Mouse (Mus musculus) gastrocnemius, postnatal 4 days (tissue): ENCODE results near the gene Spem2. TPM values are rescaled to one million over a fixed set of nuclear protein-coding genes. Genes with fewer than 3 reads are reported as not detected.

Experiments
- DNase-seq, 2 experiments: peaks; one replicate each; pipeline ENCODE4 v3.0.0; 2021 to 2022; ENCODE audit warnings: low spot score in 2 of 2, mixed read lengths in 2 of 2
- total RNA-seq, 2 experiments: library from RNA; stranded (reverse); gene quantifications; 2 replicates each; pipeline ENCODE4 v1.2.3; 2021

Gene Spem2
- total RNA-seq, 2 experiments from 2014 or later: not detected

DNA sequence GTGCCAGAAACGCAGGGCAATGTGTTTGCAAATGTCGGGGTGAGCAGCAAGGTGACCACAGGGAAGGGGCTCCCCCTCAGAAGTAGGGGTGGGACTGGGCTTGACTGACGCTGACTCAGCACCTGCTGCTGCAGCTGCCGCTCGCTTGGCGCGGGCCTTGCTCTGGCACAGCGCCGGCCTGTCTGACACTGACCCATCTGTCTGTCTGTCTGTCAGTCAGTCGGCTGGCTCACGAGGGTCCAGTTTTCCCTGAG lies 18.2 kb downstream of the Spem2 start:
- peak in 1 of 2 experiments; percentile 60 for DNase-seq

DNA sequence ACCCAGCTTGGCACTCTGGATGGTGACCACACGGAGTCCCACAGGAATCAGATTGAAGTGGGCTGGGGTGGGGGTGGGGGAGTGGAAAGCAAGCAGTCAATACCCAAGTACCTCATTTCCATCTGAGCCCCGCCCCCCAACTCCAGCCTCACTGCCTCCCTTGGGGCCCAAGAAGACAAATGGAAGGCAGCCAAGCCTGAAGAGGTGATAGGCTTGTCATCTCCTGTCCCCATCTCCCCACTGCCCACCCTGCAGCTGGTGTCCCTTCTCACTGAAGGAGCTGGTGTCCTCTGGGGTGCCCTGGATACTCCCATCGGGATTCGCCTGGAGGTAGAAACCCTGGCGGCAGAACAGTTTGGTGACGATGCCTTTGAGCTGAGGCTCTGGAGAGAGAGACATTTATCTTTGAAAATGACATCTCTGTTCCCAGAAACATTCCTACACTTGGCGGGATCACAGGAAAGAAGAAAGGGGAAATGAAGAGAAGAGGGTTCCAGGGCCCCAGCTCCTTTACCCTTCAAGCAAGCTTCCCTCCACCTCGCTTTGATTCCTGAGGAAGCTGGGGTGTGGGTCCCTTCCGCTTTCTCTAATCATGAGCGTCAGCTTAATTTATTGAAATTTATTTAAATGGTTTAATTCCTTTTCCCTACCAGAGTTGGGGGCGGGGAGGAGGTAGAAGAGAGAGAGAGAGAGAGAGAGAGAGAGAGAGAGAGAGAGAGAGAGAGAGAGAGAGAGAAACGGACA lies 18.7 kb downstream of the Spem2 start:
- DNase-seq: no peak

DNA sequence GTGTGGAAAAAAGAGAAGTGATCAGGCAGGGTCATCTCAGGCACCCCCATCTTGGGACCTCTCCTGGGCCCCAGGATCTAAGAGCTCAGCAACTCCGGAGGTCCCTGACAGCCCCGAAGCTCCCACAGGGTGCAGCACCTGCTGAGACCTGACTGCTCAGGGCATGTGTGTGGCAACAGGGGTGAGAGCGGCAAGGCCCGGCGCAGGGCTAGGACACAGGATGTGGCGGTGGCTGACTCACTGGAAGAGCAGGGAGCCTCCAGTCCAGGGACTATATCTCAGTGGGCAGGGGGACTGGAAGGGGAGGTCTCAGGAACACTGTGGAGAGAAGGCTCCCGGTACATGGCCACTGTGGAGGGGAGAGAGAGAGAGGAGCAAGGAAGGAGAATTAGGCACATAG lies 20.3 kb downstream of the Spem2 start:
- no peak for DNase-seq

DNA sequence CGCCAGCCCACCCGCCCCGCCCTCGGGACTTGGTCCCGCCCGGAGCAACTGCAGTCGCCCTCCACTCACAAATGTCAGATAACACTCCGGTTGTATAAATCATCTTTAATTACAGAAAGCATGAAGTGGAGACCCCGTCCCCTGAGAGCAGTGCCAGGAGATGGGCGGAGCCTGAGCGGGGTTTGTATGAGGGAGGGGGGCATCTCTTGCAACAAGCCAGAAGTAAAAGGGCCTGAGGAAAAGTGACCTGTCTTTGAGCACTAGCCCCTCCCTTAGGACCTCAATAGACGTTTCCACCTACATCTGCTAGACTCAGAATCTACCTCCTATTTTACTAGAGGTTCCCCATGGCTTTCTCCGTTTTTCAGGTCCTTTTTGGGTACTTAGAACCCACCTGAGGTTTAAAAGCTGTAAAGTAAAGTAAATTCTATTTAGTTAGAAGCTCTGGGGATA lies 22.3 kb downstream of the Spem2 start:
- DNase-seq: no peak

DNA sequence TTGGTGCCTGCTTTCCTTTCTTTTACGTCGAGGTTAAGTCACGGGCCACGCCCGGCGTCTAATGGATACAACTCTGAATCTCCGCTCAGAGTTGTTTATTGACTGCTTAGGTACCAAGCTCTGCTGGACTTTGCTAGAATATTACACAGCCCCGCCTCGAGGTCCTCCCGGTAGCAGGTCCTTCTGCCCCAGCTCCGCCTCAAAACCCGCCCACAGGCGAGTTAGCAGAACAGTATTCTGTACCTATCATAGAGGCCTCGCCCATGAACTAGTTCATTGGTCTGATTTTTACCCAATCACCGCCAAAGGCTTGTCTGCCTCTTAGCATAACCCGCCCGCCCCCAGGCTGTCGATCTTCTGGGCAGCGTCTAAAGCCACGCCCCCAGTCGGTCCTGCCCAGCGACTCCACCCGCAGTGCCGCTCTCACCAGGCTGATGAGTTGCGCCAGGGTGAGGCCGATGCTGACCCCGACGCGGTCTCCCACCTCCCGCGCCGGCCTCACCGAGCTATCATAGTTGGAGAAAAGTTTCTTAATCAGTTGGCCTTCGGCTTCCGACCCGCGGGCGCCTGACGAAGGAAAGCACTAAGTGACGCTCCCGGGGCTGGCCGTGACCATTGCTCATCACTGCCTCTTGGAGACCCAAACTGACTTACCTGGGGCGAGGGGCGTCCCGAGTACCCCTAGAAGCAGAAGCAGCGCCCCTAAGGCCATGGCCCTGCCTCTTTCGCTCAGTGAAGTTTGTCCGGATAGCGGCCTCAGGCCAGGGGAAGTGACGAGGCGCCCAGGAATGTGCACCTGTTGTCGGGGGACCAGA lies 22.9 kb downstream of the Spem2 start, which contains the start of gene Chrnb1:
Chrnb1 (minus strand) TSS at position 776 of the 815 bp plus-strand sequence.
- DNase-seq: peak; percentile 79 to 92

DNA sequence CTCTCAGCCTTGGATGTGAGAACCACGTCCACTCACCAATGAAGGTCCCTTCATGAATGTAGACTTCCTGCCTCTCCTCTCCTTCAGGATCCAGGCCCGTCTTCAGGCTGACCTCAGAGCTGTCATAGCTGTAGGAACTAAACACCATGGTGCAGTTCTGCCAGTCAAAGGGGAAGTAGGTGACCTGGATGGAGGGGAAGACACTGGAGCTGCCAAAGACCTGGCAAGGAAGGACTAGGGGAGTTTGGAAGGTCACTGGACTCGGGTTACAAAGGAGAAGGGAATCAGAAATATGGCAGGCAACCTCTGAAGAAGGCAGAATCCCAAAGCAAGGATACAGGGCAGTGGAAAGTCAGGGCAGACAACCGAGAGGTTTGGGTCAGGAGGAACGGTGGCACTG lies 24.8 kb downstream of the Spem2 start:
- no peak for DNase-seq

DNA sequence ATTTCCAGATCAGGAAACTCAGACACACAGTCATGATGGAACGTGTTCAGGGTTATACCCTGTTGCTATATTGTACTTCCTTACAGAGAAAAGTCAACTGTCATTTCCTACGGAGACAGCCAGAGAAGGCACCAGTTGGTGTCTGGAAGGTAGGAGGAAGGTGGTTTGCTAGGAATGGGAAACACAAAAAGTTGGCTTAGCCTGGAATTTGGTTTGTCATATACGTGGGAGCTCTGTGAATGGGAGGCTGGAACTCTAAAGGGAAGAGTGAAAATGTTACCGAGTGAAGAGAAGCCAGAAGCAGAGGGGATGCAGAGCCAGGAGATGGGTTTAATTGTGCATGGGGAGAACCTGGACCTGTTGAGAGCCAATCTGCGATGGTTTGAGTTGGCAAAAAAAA lies 26.8 kb downstream of the Spem2 start:
- DNase-seq: no peak

DNA sequence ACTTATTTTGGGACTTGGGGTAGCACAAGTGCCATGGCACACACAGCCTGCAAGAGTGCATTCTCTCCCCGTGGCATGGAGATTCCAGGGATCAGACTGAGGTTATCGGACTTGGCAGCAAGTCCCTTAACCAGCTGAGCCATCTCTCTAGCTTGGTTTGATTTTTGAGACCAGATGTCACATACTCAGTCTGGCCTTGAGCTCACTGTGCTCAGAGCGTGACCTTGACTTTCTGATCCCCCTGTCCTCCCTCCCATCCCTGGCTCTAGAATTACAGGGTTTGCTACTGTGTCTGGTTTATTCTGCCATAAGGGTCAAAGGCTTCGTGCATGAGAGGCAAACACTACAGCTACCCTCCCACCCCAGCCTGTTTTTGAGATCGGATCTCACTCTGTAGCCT lies 28.8 kb downstream of the Spem2 start:
- DNase-seq: no peak

DNA sequence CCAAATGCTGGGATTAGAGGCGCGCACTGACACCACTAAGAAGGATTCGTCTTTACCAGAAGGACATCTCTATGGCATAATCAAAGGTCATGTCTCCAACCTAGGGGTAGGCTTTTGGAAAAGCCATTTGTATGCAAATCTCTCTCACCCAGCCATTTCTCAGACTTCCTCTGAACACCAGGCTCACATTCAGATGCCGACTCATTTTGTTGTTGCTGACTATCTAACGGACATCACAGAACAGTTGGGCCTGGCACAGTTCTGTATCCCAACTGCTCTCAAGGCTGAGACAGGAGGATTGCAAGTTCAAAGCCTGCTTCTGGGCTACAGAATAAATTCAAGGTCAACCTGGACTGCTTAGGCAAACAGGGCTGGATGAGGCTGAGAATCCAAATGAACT lies 31.0 kb downstream of the Spem2 start:
- DNase-seq: no peak

DNA sequence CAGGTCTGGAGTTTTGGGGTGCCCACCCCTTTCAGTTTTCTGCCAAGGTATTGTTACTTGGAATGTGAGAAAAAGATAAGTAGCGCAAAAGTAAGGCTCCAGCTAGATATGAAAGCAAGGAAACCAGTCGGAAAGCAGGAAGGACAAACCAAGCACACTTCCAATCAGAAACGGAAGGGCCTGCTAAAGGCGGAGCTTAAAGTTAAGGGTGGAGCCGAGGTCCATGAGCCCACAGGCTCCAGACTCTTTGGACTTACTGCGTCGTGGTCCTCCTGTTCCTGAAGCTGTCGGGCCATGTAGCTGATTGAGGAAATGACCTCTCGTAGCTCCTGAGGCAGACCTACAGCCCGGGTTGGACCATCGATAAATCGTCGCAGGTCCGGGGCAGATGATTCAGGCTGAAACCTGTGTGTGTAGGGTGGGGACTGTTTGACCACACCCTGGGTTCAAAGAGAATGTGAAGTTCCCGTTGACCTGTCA lies 33.4 kb downstream of the Spem2 start:
- no peak for DNase-seq

DNA sequence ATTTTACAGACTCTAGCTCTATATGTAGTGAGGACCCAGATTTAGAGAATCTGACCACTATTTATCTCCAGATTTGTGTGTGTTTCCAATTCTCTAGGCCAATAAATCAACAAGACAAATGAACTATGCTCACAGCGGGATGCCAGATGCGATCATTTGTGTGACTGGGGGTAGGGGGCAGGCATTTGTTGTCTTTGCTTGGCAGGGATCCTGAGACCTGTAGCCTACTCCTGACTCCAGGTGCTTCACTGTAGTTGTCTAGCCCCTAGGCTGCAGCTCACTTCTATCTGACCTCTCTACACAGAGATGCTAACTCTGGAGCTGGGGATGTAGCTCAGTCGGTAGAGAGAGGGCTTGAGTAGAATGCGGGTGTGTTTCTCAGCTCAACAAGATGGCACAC lies 36.4 kb downstream of the Spem2 start:
- DNase-seq: no peak

DNA sequence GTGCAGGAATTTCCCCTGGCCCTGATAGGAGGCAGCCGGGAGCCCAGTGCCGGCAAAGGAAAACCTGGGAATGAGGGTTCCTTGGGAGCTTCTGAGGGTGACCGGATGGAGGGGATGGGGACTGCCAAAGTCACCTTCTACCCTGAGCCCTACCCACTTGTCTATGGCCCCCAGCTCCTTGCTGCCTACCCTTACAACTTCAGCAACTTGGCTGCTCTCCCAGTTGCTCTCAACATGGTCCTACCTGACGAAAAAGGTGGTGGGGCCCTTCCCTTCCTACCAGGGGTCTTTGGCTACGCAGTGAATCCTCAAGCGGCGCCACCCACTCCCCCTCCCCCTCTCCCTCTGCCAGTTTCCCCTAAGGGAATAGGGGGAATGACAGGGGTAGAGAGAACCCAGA lies 39.3 kb downstream of the Spem2 start:
- DNase-seq: no peak

DNA sequence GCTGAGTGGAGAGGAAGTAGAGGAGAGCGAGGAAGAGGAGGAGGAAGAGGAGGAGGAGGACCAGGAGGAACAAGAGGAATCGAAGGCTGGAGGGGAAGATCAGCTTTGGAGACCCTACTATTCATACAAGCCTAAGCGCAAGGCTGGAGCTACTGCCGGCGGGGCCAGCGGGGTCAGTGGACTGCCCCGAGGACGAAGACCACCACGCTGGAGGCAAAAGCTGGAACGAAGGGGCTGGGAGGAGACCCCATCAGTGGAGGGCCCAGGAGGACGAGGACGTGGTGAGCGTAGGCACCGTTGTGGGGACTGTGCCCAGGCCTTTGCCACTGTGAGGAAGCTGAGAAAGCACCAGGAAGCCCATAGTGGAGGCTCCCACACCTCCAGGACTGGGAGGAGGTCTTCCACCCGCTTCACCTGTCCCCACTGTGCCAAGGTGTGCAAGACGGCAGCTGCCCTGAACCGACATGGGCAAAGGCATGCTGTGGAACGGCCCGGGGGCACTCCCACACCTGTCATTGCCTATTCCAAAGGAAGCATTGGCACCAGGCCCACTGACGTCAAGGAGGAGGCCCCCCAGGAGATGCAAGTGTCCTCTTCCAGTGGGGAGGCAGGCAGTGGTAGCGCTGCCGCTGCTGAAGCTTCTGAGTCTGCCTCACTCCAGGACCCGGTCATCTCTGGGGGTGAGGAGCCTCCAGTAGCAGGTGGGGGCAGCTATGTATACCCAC lies 39.8 kb downstream of the Spem2 start:
- DNase-seq: no peak

DNA sequence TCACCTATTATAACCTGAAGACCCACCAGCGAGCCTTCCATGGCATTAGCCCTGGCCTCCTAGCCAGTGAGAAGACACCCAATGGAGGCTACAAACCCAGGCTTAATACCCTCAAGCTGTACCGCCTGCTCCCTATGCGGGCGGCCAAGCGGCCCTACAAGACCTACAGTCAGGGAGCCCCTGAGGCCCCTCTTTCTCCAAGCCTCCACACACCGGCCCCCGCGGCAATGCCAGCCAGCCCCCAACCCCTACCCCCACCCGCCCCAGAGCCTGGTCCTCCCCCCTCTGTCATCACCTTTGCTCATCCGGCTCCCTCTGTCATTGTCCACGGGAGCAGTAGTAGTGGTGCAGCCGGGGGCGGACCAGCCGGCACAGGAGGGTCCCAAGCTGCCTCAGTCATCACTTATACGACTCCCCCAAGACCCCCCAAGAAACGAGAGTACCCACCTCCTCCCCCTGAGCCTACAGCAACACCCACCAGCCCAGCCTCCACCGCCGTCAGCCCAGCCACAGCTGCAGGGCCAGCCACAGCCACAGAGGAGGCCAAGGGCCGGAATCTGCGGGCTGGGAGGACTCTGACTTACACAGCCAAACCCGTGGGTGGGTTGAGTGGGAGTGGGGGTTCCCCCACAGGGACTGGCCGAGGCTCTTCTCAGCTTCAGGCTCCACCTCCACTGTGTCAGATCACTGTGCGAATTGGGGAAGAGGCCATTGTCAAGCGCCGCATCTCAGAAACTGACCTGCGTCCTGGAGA lies 40.6 kb downstream of the Spem2 start:
- no peak for DNase-seq

DNA sequence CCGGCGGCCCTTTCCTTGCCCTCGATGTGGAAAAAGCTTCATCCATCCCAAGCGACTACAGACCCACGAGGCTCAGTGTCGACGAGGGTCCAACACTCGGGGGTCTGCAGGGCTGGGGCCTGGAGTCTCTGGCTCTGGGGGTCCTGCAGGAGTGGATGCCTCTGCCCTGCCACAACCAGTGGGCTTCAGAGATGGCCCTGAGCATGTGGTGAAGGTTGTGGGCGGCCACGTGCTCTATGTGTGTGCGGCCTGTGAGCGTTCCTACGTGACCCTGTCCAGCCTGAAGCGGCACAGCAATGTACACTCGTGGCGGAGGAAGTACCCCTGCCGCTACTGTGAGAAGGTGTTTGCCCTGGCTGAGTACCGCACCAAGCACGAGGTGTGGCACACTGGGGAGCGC lies 41.8 kb downstream of the Spem2 start:
- DNase-seq: no peak

DNA sequence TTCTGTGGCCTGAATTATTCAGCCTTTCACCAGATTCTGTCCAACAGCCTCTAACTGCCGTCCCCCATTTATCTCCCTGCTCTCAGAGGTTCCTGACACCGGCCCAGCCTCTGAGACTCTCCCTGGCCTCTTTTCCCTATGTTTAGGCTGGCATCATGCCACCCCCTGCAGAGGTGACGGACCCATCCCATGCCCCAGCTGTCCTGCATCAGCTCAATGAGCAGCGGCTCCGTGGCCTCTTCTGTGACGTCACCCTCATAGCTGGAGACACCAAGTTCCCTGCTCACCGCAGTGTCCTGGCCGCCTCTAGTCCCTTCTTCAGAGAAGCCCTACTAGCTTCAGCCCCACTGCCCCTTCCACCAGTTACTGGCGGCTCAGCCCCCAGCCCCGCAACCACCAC lies 42.5 kb downstream of the Spem2 start:
- DNase-seq: no peak

DNA sequence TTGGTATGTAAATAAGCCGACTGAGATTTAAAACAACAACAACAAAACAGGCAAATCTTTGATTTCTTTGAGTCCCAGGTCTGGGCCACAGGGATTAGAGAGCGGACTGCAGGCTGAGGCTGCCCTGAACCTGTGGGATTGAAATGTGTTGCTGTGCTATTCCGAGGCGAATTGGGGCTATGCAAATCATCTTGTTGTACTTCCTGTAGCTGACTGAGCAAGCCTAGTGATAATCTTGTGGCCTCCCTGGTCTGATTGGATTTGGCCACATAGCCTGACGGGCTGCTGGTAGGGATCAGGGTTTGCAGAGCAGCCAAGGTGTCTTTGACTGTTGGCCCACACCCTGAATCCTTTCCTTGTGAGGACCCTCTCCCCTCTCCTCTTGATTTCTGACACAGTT lies 43.3 kb downstream of the Spem2 start:
- no peak for DNase-seq

DNA sequence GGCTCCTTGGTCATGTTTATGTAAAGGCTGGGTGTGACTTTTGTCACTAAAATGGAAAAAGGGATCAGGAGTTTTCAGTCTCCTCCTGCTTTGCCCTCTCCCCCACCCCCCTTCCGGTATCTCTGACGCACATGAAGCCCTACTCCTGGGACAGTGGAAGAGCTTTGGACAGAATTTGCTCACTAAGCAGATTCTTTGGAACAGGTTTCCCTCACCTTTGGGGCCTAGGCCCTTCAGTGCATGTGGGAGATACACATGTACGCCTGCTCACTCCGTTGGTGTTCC lies 50.7 kb downstream of the Spem2 start:
- no peak for DNase-seq

DNA sequence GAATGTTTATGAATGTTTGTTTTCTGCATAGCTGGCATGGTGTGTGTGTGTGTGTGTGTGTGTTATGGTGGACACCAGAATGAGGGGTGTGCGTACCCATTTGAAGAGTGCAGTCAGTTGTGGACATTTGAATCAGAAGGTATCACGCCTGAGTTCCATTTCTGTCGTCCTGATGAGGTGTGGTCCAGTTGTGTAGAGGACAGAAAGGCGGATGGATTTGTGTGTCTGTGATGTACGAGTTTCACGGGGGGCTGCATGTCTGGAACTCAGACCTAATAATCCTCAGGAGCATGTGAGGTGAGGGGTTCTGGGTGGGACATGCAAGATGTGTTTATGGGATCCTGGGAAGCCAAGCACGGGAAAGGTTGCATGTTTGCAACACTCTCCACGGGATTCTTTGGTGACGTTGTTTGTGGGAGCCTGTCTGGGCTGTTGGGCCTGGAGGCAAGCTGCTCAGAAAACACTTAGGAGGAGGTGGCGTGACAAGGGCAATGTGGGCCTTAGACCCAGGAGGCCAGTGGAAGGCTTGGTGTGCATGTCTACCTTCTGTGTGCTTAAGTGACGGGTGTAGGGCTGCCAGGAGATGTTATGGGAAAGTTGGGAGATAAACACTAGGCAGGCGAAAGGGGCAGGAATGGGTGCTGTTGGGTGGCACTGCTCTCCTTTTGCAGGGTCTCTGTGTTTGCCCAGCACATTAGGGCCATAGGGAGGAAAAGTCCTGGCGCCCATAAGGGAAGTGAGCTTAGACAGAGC lies 51.2 kb downstream of the Spem2 start:
- no peak for DNase-seq
